Mouse (Mus musculus) forebrain, embryonic 12.5 days (tissue): Measurements from ENCODE around the gene Dcaf10. TPM values are rescaled to one million over a fixed set of nuclear protein-coding genes. Genes with fewer than 3 reads are reported as not detected.

Source experiments
- ATAC-seq: fragments of 200-750 bp; cut with Nextera tagmentation; 2 replicates; pipeline ENCODE4 v1.8.0; 2017; ENCODE audit warnings: moderate TSS enrichment; ENCODE audit not compliant: low FRiP score
- H3K27ac ChIP-seq: fragments of 300-500 bp; sonication (generic); 2 replicates; pipeline ENCODE4 v1.5.1; 2016; ENCODE audit warnings: mild to moderate bottlenecking
- H3K27me3 ChIP-seq: fragments of 300-500 bp; sonication (generic); 2 replicates; pipeline ENCODE4 v1.6.1; 2016; ENCODE audit warnings: mild to moderate bottlenecking
- H3K36me3 ChIP-seq: fragments of 300-500 bp; sonication (generic); replicated peaks from 2 replicates; pipeline ENCODE4 v1.6.1; 2016; ENCODE audit warnings: mild to moderate bottlenecking
- H3K4me1 ChIP-seq: fragments of 300-500 bp; sonication (generic); 2 replicates; pipeline ENCODE4 v1.6.1; 2016
- H3K4me2 ChIP-seq: fragments of 300-500 bp; sonication (generic); 2 replicates; pipeline ENCODE4 v1.6.1; 2016; ENCODE audit warnings: mild to moderate bottlenecking, moderate library complexity
- H3K4me3 ChIP-seq: fragments of 300-500 bp; sonication (generic); replicated peaks from 2 replicates; pipeline ENCODE4 v1.5.1; 2016; ENCODE audit warnings: mild to moderate bottlenecking
- H3K9ac ChIP-seq: fragments of 300-500 bp; sonication (generic); 2 replicates; pipeline ENCODE4 v1.6.1; 2016; ENCODE audit warnings: mild to moderate bottlenecking
- H3K9me3 ChIP-seq: fragments of 300-500 bp; sonication (generic); 2 replicates; pipeline ENCODE4 v1.6.1; 2016
- WGBS: fragments of 180-500 bp; shearing (Covaris S2); methylation state at CpG from one replicate; pipeline ENCODE4 v1.1.7; 2016; 5-methylcytosine and 5-hydroxymethylcytosine counted together
- polyA plus RNA-seq: library from polyadenylated mRNA; unstranded; fragments of >200 nt; fragmentation: Nextera tagmentation; extraction: Ambion mirVana; gene quantifications from 2 replicates; pipeline ENCODE4 v1.2.1, GENCODE M21; 2016

The Dcaf10 gene
- polyA plus RNA-seq, 1 experiment from 2014 or later = 14.5 TPM

GRCm38 (mm10) chr4:45411181-45411790, 69.4 kb downstream of the Dcaf10 start:
- H3K4me2 ChIP-seq = no peak overlapping the region
- no peak for ATAC-seq
- no peak overlapping the region for H3K27ac ChIP-seq
- H3K27me3 ChIP-seq = peaks cover 14% of the 10 kb centered on the region
- H3K4me1 ChIP-seq = peaks cover 21% of the 10 kb centered on the region
- WGBS = 90% methylated on average over 8 of the region's 8 CpGs
- no peaks in the 10 kb centered on the region for H3K9me3 ChIP-seq
- no peak overlapping the region for H3K4me3 ChIP-seq
- no peak overlapping the region for H3K9ac ChIP-seq
- no peaks in the 10 kb centered on the region for H3K36me3 ChIP-seq

DNA sequence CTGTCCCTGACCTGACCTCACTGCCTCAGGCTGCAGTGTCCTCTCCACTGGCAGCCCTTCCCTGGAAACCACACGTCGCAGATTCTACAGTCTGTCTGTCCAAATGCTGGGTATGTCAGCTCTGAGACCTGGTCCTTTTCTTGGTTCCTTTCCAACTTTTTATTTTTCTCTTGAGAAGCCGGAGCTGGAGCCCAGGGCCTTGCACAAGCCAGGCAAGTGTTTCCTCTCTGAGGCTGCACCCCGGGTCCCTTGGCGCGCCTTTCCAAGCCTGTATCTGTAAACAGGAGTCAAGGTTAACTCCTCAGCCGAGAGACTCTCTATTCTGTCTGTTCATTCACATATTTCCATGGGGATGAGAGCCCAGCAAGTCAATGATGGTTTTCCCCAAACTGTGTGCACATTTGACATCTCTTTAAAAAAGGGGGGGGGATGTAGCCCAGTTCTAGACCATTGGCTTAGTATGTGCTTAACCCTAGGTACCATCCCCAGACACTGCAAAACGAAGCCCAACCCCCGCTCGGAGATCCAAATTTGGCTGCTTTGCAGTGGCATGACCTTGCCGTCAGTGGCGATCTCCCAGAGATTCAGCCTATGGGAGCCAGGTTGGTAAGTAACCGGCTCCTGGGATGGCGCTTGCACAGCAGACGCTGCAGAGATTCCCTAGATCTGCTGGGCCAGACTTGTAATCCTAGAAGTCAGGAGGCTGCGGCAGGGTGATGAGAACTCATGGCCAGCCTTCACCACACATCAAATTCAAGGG, 70.7 kb downstream of the Dcaf10 start:
- WGBS = 75% methylated on average over 16 of the region's 16 CpGs
- Histone ChIP-seq H3K27ac (no peak overlapping the region), H3K9me3 (no peaks in the 10 kb centered on the region), H3K4me1 (peaks cover 8% of the 10 kb centered on the region), H3K27me3 (peaks cover 14% of the 10 kb centered on the region), H3K36me3 (no peaks in the 10 kb centered on the region), H3K9ac (no peak overlapping the region), H3K4me2 (no peak overlapping the region), H3K4me3 (no peak overlapping the region)
- no peak for ATAC-seq

GRCm38 (mm10) chr4:45413674-45414338, 71.9 kb downstream of the Dcaf10 start:
- no peaks in the 10 kb centered on the region for H3K9me3 ChIP-seq
- peaks cover 14% of the 10 kb centered on the region for H3K27me3 ChIP-seq
- H3K9ac ChIP-seq = no peak overlapping the region
- H3K27ac ChIP-seq = no peak overlapping the region
- peaks cover 15% of the 10 kb centered on the region for H3K4me1 ChIP-seq
- ATAC-seq = no peak
- no peak overlapping the region for H3K4me2 ChIP-seq
- H3K36me3 ChIP-seq = no peaks in the 10 kb centered on the region
- whole genome bisulfite sequencing = 89% methylated on average over 9 of the region's 9 CpGs
- H3K4me3 ChIP-seq = no peak overlapping the region

- peaks cover 31% of the 10 kb centered on the region for H3K4me1 ChIP-seq
- H3K9me3 ChIP-seq = no peaks in the 10 kb centered on the region
- H3K4me2 ChIP-seq = no peak overlapping the region
- 77% methylated on average over 7 of the region's 7 CpGs for WGBS
- H3K27me3 ChIP-seq = peaks cover 10% of the 10 kb centered on the region
- no peak overlapping the region for H3K4me3 ChIP-seq
- no peak for ATAC-seq
- no peak overlapping the region for H3K9ac ChIP-seq
- H3K27ac ChIP-seq = 0 out of 2 replicates have a peak overlapping the region, but pooled peaks have one; percentile 20
- no peaks in the 10 kb centered on the region for H3K36me3 ChIP-seq
Measured at GRCm38 (mm10) chr4:45416314-45416713, 74.4 kb downstream of the Dcaf10 start.

GRCm38 (mm10) chr4:45418229-45418950, 76.5 kb downstream of the Dcaf10 start:
- no peaks in the 10 kb centered on the region; the same call in 1 of the 2 replicates for H3K27me3 ChIP-seq
- H3K27ac ChIP-seq = no peak overlapping the region
- H3K4me3 ChIP-seq = no peak overlapping the region
- 18% methylated on average over 11 of the region's 11 CpGs for WGBS
- peaks cover 40% of the 10 kb centered on the region for H3K4me1 ChIP-seq
- H3K4me2 ChIP-seq = peak overlapping the region; percentile 15
- H3K9ac ChIP-seq = no peak overlapping the region
- H3K9me3 ChIP-seq = no peaks in the 10 kb centered on the region
- H3K36me3 ChIP-seq = no peaks in the 10 kb centered on the region
- peak; percentile 60 for ATAC-seq

DNA sequence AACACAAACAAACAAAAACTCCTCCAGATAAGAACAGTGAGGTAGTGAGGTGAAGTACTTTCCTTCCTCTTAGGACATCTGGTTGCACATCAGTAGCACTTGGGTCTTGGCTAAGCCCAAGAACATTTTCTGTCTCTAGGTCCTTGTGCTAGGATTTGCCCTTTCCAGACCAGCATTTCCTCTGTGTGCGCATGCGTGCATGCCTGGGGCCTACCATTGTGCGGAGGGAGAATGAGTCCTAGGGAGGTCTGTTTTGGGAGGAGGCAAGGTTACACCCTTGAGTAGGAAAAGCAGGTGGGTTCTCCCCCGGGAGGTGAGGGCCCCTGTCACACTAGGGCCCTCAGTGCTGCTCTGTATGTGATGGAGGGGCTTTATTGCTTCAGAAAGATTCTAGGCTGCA, 77.2 kb downstream of the Dcaf10 start:
- Histone ChIP-seq H3K4me2 (peak overlapping the region; percentile 15; the same call in 1 of the 2 replicates), H3K27ac (peak overlapping the region; percentile 25; the same call in 1 of the 2 replicates), H3K27me3 (no peaks in the 10 kb centered on the region; the same call in 1 of the 2 replicates), H3K4me3 (no peak overlapping the region), H3K4me1 (peaks cover 46% of the 10 kb centered on the region), H3K9me3 (no peaks in the 10 kb centered on the region), H3K9ac (no peak overlapping the region), H3K36me3 (no peaks in the 10 kb centered on the region)
- ATAC-seq = no peak
- WGBS = 85% methylated on average over 4 of the region's 4 CpGs

GRCm38 (mm10) chr4:45420733-45421132, 78.8 kb downstream of the Dcaf10 start:
- ATAC-seq = no peak
- peaks cover 4% of the 10 kb centered on the region; the same call in 1 of the 2 replicates for H3K27me3 ChIP-seq
- peaks cover 50% of the 10 kb centered on the region for H3K4me1 ChIP-seq
- no peak overlapping the region for H3K4me2 ChIP-seq
- H3K4me3 ChIP-seq = no peak overlapping the region
- 0 out of 2 replicates have a peak overlapping the region, but pooled peaks have one; percentile 36 for H3K9ac ChIP-seq
- peak overlapping the region; percentile 81 for H3K27ac ChIP-seq
- 8% methylated on average over 3 of the region's 3 CpGs for WGBS
- no peaks in the 10 kb centered on the region for H3K36me3 ChIP-seq
- H3K9me3 ChIP-seq = no peaks in the 10 kb centered on the region

- ATAC-seq = no peak
- no peaks in the 10 kb centered on the region for H3K9me3 ChIP-seq
- no peak overlapping the region for H3K4me3 ChIP-seq
- H3K4me2 ChIP-seq = no peak overlapping the region
- H3K27me3 ChIP-seq = 0 out of 2 replicates have a peak, but pooled peaks cover 4% of the 10 kb centered on the region
- H3K27ac ChIP-seq = peak overlapping the region; percentile 81
- WGBS = 70% methylated on average over 11 of the region's 11 CpGs
- peaks cover 57% of the 10 kb centered on the region for H3K4me1 ChIP-seq
- peak overlapping the region; percentile 42 for H3K9ac ChIP-seq
- H3K36me3 ChIP-seq = no peaks in the 10 kb centered on the region
Measured at GRCm38 (mm10) chr4:45421519-45422260, 79.8 kb downstream of the Dcaf10 start.

- no peak for ATAC-seq
- H3K4me2 ChIP-seq = no peak overlapping the region
- no peaks in the 10 kb centered on the region for H3K36me3 ChIP-seq
- no peak overlapping the region for H3K4me3 ChIP-seq
- 0 out of 2 replicates have a peak overlapping the region, but pooled peaks have one; percentile 5 for H3K27ac ChIP-seq
- H3K9me3 ChIP-seq = no peaks in the 10 kb centered on the region
- H3K27me3 ChIP-seq = 0 out of 2 replicates have a peak, but pooled peaks cover 4% of the 10 kb centered on the region
- H3K4me1 ChIP-seq = peaks cover 67% of the 10 kb centered on the region
- H3K9ac ChIP-seq = no peak overlapping the region
- WGBS = 85% methylated on average over 10 of the region's 10 CpGs
Measured at GRCm38 (mm10) chr4:45422640-45423039, 80.7 kb downstream of the Dcaf10 start.

GRCm38 (mm10) chr4:45423406-45423805, 81.5 kb downstream of the Dcaf10 start:
- Histone ChIP-seq H3K9ac (no peak overlapping the region), H3K27me3 (0 out of 2 replicates have a peak, but pooled peaks cover 4% of the 10 kb centered on the region), H3K4me1 (peaks cover 69% of the 10 kb centered on the region)

GRCm38 (mm10) chr4:45426724-45427457, 85.0 kb downstream of the Dcaf10 start:
- Histone ChIP-seq H3K4me1 (peaks cover 50% of the 10 kb centered on the region), H3K4me3 (no peak overlapping the region), H3K4me2 (no peak overlapping the region), H3K27ac (peak overlapping the region; percentile 80), H3K36me3 (no peaks in the 10 kb centered on the region), H3K9ac (no peak overlapping the region), H3K9me3 (no peaks in the 10 kb centered on the region), H3K27me3 (0 out of 2 replicates have a peak, but pooled peaks cover 4% of the 10 kb centered on the region)
- ATAC-seq = peak; percentile 76
- WGBS = 28% methylated on average over 13 of the region's 13 CpGs

More at GRCm38 (mm10) chr4:45423406-45423805, 81.5 kb downstream of the Dcaf10 start:
- Histone ChIP-seq H3K27ac (peak overlapping the region; percentile 42; the same call in 1 of the 2 replicates), H3K4me2 (no peak overlapping the region), H3K36me3 (no peaks in the 10 kb centered on the region), H3K9me3 (no peaks in the 10 kb centered on the region), H3K4me3 (no peak overlapping the region)
- WGBS = 10% methylated on average over 8 of the region's 8 CpGs
- no peak for ATAC-seq
